Mouse (Mus musculus) megakaryocyte, embryonic 14.5 days (primary cell): Measurements from ENCODE around the gene D16Ertd472e.

Experiments used
- FLI1 ChIP-seq: IDR thresholded peaks from 2 replicates; pipeline ENCODE4 v1.6.1; 2012; ENCODE audit warnings: low read length, inconsistent platforms, mixed read lengths
- GATA1 ChIP-seq: IDR thresholded peaks from 3 replicates; pipeline ENCODE4 v1.6.1; 2012; ENCODE audit warnings: mixed read lengths, low read length, inconsistent platforms, borderline replicate concordance

GRCm38 (mm10) chr16:78547367-78547766, 29.1 kb downstream of the D16Ertd472e start:
- TF ChIP-seq GATA1 (no peak), FLI1 (no peak)
